Mouse (Mus musculus): Measurements from ENCODE around the gene Mtx1.

GRCm38 (mm10) chr3:89242331-89242895, 15.5 kb upstream of the Mtx1 start:
- TF ChIP-seq CTCF (conservative IDR thresholded peaks at IDR 0.05; ENCODE audit: insufficient read depth, insufficient read length, low read depth, low read length), result peak; percentile 88
- TF ChIP-seq POLR2A (IDR thresholded peaks at IDR 0.05; ENCODE audit: low read depth, low read length), result no peak
